Mouse (Mus musculus) limb, embryonic 11.5 days (tissue): ENCODE data around the gene Prkcsh. TPM values are rescaled to one million over a fixed set of nuclear protein-coding genes. Genes with fewer than 3 reads are reported as not detected.

Experiments
- ATAC-seq: fragments of 200-750 bp; cut with Nextera tagmentation; 2 replicates; pipeline ENCODE4 v1.8.0; 2017; ENCODE audit warnings: low read depth; ENCODE audit not compliant: insufficient number of reproducible peaks, low FRiP score, low TSS enrichment
- DNase-seq: peaks from one replicate; pipeline ENCODE4 v3.0.0-alpha.2; 2015; ENCODE audit warnings: low spot score
- H3K27ac ChIP-seq: fragments of 300-500 bp; sonication (generic); replicated peaks from 2 replicates; pipeline ENCODE4 v1.5.1; 2014; ENCODE audit warnings: low read depth, mild to moderate bottlenecking, low read length
- H3K27me3 ChIP-seq: fragments of 300-500 bp; sonication (generic); 2 replicates; pipeline ENCODE4 v1.6.1; 2014; ENCODE audit warnings: mild to moderate bottlenecking, low read length, mixed read lengths; ENCODE audit not compliant: control insufficient read depth, insufficient read depth
- H3K36me3 ChIP-seq: fragments of 300-500 bp; sonication (generic); 2 replicates; pipeline ENCODE4 v1.6.1; 2014; ENCODE audit warnings: mild to moderate bottlenecking, low read length, moderate library complexity, mixed read lengths; ENCODE audit not compliant: control insufficient read depth, insufficient read depth
- H3K4me1 ChIP-seq: fragments of 300-500 bp; sonication (generic); 2 replicates; pipeline ENCODE4 v1.6.1; 2014; ENCODE audit warnings: low read length, mixed read lengths; ENCODE audit not compliant: control insufficient read depth, insufficient read depth
- H3K4me2 ChIP-seq: fragments of 300-500 bp; sonication (generic); 2 replicates; pipeline ENCODE4 v1.6.1; 2014; ENCODE audit warnings: low read depth, mild to moderate bottlenecking, moderate library complexity; ENCODE audit not compliant: severe bottlenecking
- H3K4me3 ChIP-seq: fragments of 300-500 bp; sonication (generic); 2 replicates; pipeline ENCODE4 v1.5.1; 2014; ENCODE audit warnings: low read depth, low read length
- H3K9ac ChIP-seq: fragments of 300-500 bp; sonication (generic); 2 replicates; pipeline ENCODE4 v1.6.1; 2014; ENCODE audit warnings: mild to moderate bottlenecking, low read length
- H3K9me3 ChIP-seq: fragments of 300-500 bp; sonication (generic); 2 replicates; pipeline ENCODE4 v1.6.1; 2016; ENCODE audit warnings: low read length; ENCODE audit not compliant: control insufficient read depth
- WGBS: fragments of 180-500 bp; shearing (Covaris S2); extraction: QIAGEN DNeasy Blood & Tissue Kit; methylation state at CpG from one replicate; pipeline ENCODE4 v1.1.7; 2014; 5-methylcytosine and 5-hydroxymethylcytosine counted together
- polyA plus RNA-seq: library from polyadenylated mRNA; unstranded; fragments of >200 nt; fragmentation: Nextera tagmentation; extraction: Ambion mirVana; gene quantifications from 2 replicates; pipeline ENCODE4 v1.2.1, GENCODE M21; 2014

Prkcsh gene
- polyA plus RNA-seq, 1 experiment from 2014 or later: 86.4 TPM

GRCm38 (mm10) chr9:21960558-21961208 lies 41.9 kb upstream of the Prkcsh start:
- Histone ChIP-seq H3K9ac (no peak overlapping the region), H3K4me2 (peak overlapping the region; percentile 22), H3K36me3 (peaks cover 6% of the 10 kb centered on the region; the same call in 1 of the 2 replicates), H3K4me3 (no peak overlapping the region), H3K27me3 (peaks cover 36% of the 10 kb centered on the region), H3K27ac (no peak overlapping the region), H3K4me1 (0 out of 2 replicates have a peak, but pooled peaks cover 10% of the 10 kb centered on the region), H3K9me3 (no peaks in the 10 kb centered on the region)
- WGBS: 6% methylated on average over 26 of the region's 26 CpGs
- DNase-seq (peak; percentile 51), ATAC-seq (no peak)

- H3K9me3 ChIP-seq: no peaks in the 10 kb centered on the region
- no peak overlapping the region for H3K27ac ChIP-seq
- 0 out of 2 replicates have a peak overlapping the region, but pooled peaks have one; percentile 5 for H3K9ac ChIP-seq
- WGBS: 1% methylated on average over 35 of the region's 35 CpGs
- no peak for ATAC-seq
- H3K36me3 ChIP-seq: peaks cover 6% of the 10 kb centered on the region; the same call in 1 of the 2 replicates
- H3K4me1 ChIP-seq: 0 out of 2 replicates have a peak, but pooled peaks cover 10% of the 10 kb centered on the region
- peak overlapping the region; percentile 38 for H3K4me3 ChIP-seq
- DNase-seq: peak; percentile 40
- H3K4me2 ChIP-seq: peak overlapping the region; percentile 76
- peaks cover 36% of the 10 kb centered on the region for H3K27me3 ChIP-seq
Measured at GRCm38 (mm10) chr9:21961366-21961980, 41.1 kb upstream of the Prkcsh start.

- Histone ChIP-seq H3K27ac (no peak overlapping the region), H3K9me3 (no peaks in the 10 kb centered on the region), H3K9ac (peak overlapping the region; percentile 27; the same call in 1 of the 2 replicates), H3K4me1 (0 out of 2 replicates have a peak, but pooled peaks cover 10% of the 10 kb centered on the region), H3K4me3 (peak overlapping the region; percentile 38), H3K27me3 (peaks cover 36% of the 10 kb centered on the region), H3K4me2 (peak overlapping the region; percentile 76), H3K36me3 (peaks cover 6% of the 10 kb centered on the region; the same call in 1 of the 2 replicates)
- no peak for ATAC-seq
- WGBS: under 1% methylated on average over 14 of the region's 15 CpGs
- peak; percentile 49 for DNase-seq
Measured at GRCm38 (mm10) chr9:21962010-21962409, 40.6 kb upstream of the Prkcsh start.

GRCm38 (mm10) chr9:21962416-21963059 lies 40.1 kb upstream of the Prkcsh start:
- no peak overlapping the region for H3K27ac ChIP-seq

GRCm38 (mm10) chr9:21963417-21963816 lies 39.2 kb upstream of the Prkcsh start, which contains the start of gene Epor:
Epor (minus strand) TSS chr9:21963506.
- ATAC-seq (0 out of 2 replicates have a peak, but pooled peaks have one; percentile 49), DNase-seq (peak; percentile 46)
- 0 out of 2 replicates have a peak, but pooled peaks cover 10% of the 10 kb centered on the region for H3K4me1 ChIP-seq
- peak within 1 kb of the TSS; percentile 38 for H3K4me3 ChIP-seq
- peaks cover 36% of the 10 kb centered on the region for H3K27me3 ChIP-seq
- no peak within 1 kb of the TSS; the same call in 1 of the 2 replicates for H3K9ac ChIP-seq
- WGBS: 18% methylated on average over 8 of the region's 8 CpGs
- H3K9me3 ChIP-seq: no peaks in the 10 kb centered on the region
- H3K4me2 ChIP-seq: peak within 1 kb of the TSS; percentile 76
- no peak within 1 kb of the TSS for H3K27ac ChIP-seq
- peaks cover 4% of the 10 kb centered on the region; the same call in 1 of the 2 replicates for H3K36me3 ChIP-seq

More at GRCm38 (mm10) chr9:21962416-21963059, 40.1 kb upstream of the Prkcsh start:
- Histone ChIP-seq H3K27me3 (peaks cover 36% of the 10 kb centered on the region), H3K36me3 (peaks cover 6% of the 10 kb centered on the region; the same call in 1 of the 2 replicates), H3K9ac (peak overlapping the region; percentile 27; the same call in 1 of the 2 replicates), H3K4me3 (peak overlapping the region; percentile 38), H3K4me2 (peak overlapping the region; percentile 76), H3K9me3 (no peaks in the 10 kb centered on the region), H3K4me1 (0 out of 2 replicates have a peak, but pooled peaks cover 10% of the 10 kb centered on the region)
- WGBS: 3% methylated on average over 34 of the region's 34 CpGs
- ATAC-seq (peak; percentile 74), DNase-seq (peak; percentile 79)

- ATAC-seq (no peak), DNase-seq (no peak)
- Histone ChIP-seq H3K27me3 (no peaks in the 10 kb centered on the region), H3K36me3 (no peaks in the 10 kb centered on the region), H3K4me2 (no peak overlapping the region), H3K9ac (no peak overlapping the region), H3K9me3 (no peaks in the 10 kb centered on the region), H3K27ac (no peak overlapping the region), H3K4me1 (no peaks in the 10 kb centered on the region), H3K4me3 (no peak overlapping the region)
- 56% methylated on average over 6 of the region's 6 CpGs for WGBS
Measured at GRCm38 (mm10) chr9:21968883-21969282, 33.7 kb upstream of the Prkcsh start.

GRCm38 (mm10) chr9:21969304-21969703 lies 33.3 kb upstream of the Prkcsh start:
- H3K4me3 ChIP-seq: no peak overlapping the region
- H3K36me3 ChIP-seq: no peaks in the 10 kb centered on the region
- no peak overlapping the region for H3K4me2 ChIP-seq
- H3K9ac ChIP-seq: no peak overlapping the region
- H3K9me3 ChIP-seq: no peaks in the 10 kb centered on the region
- WGBS: 94% methylated on average over 4 of the region's 4 CpGs
- no peaks in the 10 kb centered on the region for H3K27me3 ChIP-seq
- ATAC-seq (no peak), DNase-seq (no peak)
- H3K27ac ChIP-seq: no peak overlapping the region
- no peaks in the 10 kb centered on the region for H3K4me1 ChIP-seq

- no peaks in the 10 kb centered on the region for H3K4me1 ChIP-seq
- 91% methylated on average over 10 of the region's 10 CpGs for WGBS
- no peak overlapping the region for H3K4me2 ChIP-seq
- H3K27ac ChIP-seq: no peak overlapping the region
- DNase-seq (no peak), ATAC-seq (no peak)
- H3K36me3 ChIP-seq: no peaks in the 10 kb centered on the region
- no peaks in the 10 kb centered on the region for H3K27me3 ChIP-seq
- H3K9ac ChIP-seq: no peak overlapping the region
- no peaks in the 10 kb centered on the region for H3K9me3 ChIP-seq
- H3K4me3 ChIP-seq: no peak overlapping the region
Measured at GRCm38 (mm10) chr9:21976626-21977175, 25.9 kb upstream of the Prkcsh start.
